ENCODE assay signal across 8 mouse cellular contexts in the genomic region with DNA sequence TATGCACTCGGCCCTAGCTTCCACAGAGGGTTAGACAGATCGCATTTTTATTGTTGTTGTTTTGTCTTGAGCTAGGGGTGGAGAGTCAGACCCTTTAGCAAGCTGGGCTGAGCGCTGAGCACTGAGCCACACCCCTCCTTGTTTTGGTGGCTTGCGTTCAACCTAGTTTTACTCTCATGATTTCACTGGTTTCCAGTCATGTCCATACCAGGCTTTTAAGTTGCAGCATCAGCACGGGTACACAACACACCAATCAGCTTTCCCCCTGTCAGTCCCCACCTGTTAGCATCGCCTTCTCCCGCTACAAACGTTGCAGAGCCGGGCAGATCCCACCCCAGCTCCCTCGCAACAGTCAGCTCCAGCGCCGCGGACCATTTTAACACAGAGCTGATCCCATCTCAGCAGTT. TPM values are rescaled to one million over a fixed set of nuclear protein-coding genes. Genes with fewer than 3 reads are reported as not detected.
DNase-seq lines count a peak whose midpoint lies in the region; ATAC-seq and TF ChIP-seq lines count a peak whose summit lies in the region.

No protein-coding gene starts in this region.

- H3K9ac ChIP-seq in kidney, postnatal 0 days (ENCODE audit: low read depth, low read length), result peak overlapping the region; percentile 48
- H3K9ac ChIP-seq in intestine, embryonic 15.5 days, result peak overlapping the region; percentile 53

- H3K9me3 ChIP-seq in kidney, postnatal 0 days (replicated peaks; ENCODE audit: low read length), result no peaks in the 10 kb centered on the region
- no peaks in the 10 kb centered on the region for H3K9me3 ChIP-seq in intestine, embryonic 15.5 days

- peak overlapping the region; percentile 72 for H3K4me2 ChIP-seq in kidney, postnatal 0 days (ENCODE audit: low read length)
- peak overlapping the region; percentile 73 for H3K4me2 ChIP-seq in intestine, embryonic 15.5 days (replicated peaks)

- peak; percentile 37 for DNase-seq in kidney, postnatal 0 days (ENCODE audit: low spot score)
- DNase-seq in kidney, postnatal 36 days, result no peak
- peak; percentile 37 for DNase-seq in c-Kit-positive CD71-positive TER-119-negative erythroid progenitor cells, embryonic 14.5 days (ENCODE audit: low read depth)
- DNase-seq in thymus, postnatal 25 days, result no peak
- no peak for DNase-seq in layer of hippocampus, adult 18-20 months (ENCODE audit: low spot score in 2 of 2)
- no peak for DNase-seq in right cerebral cortex, adult 2 months (ENCODE audit: low spot score in 2 of 2)

- no peaks in the 10 kb centered on the region for H3K27me3 ChIP-seq in kidney, postnatal 0 days (ENCODE audit: insufficient read depth, low read length)
- no peaks in the 10 kb centered on the region for H3K27me3 ChIP-seq in intestine, embryonic 15.5 days (replicated peaks)

- TF ChIP-seq CTCF in kidney, postnatal 0 days (IDR thresholded peaks at IDR 0.05; ENCODE audit: low read depth), result no peak

- 0 out of 2 replicates have a peak, but pooled peaks cover 3% of the 10 kb centered on the region for H3K36me3 ChIP-seq in kidney, postnatal 0 days (ENCODE audit: insufficient read depth, low read length)
- no peaks in the 10 kb centered on the region for H3K36me3 ChIP-seq in intestine, embryonic 15.5 days

- 0% methylated on average over 13 of the region's 13 CpGs for whole genome bisulfite sequencing in kidney, postnatal 0 days
- under 1% methylated on average over 13 of the region's 13 CpGs for WGBS in intestine, embryonic 15.5 days

- H3K27ac ChIP-seq in kidney, postnatal 0 days, result peak overlapping the region; percentile 92
- peak overlapping the region; percentile 95 for H3K27ac ChIP-seq in intestine, embryonic 15.5 days

- ATAC-seq in kidney, postnatal 0 days (replicated peaks; ENCODE audit: low FRiP score, low read depth), result peak; percentile 47
- ATAC-seq in intestine, embryonic 15.5 days, result peak; percentile 44
- ATAC-seq in monocyte, adult 5-6 weeks (replicated peaks; ENCODE audit: insufficient number of reproducible peaks, low FRiP score, low TSS enrichment, poor library complexity, severe bottlenecking), result peak; percentile 18

- 0 out of 2 replicates have a peak, but pooled peaks cover 10% of the 10 kb centered on the region for H3K4me1 ChIP-seq in kidney, postnatal 0 days (replicated peaks; ENCODE audit: insufficient read depth, low read length)
- H3K4me1 ChIP-seq in intestine, embryonic 15.5 days (replicated peaks), result peaks cover 4% of the 10 kb centered on the region

- peak overlapping the region; percentile 56 for H3K4me3 ChIP-seq in kidney, postnatal 0 days (replicated peaks; ENCODE audit: low read depth, low read length)
- H3K4me3 ChIP-seq in intestine, embryonic 15.5 days (replicated peaks), result peak overlapping the region; percentile 68

RNA-seq across cellular contexts. Expression of a gene that starts 0.4 kb away (rescaled TPM):
- polyA plus RNA-seq in kidney, postnatal 0 days (2015; fragmentation: Nextera tagmentation; extraction: Ambion mirVana), result 21.5 and 26.3 TPM in 2 replicates
- polyA plus RNA-seq in intestine, embryonic 15.5 days (2015; fragmentation: Nextera tagmentation; extraction: Ambion mirVana), result 36.5 and 40.5 TPM in 2 replicates
- total RNA-seq in monocyte, adult 5-6 weeks (2017), result 27.2 to 27.7 TPM (median 27.3 TPM) in 3 replicates
- total RNA-seq in layer of hippocampus, adult 18-20 months (2021), result under 1 TPM; 0.25 to 0.43 TPM

RNA-seq across cellular contexts. Expression of a gene that starts 25.6 kb away (rescaled TPM):
- 0.58 and 0.82 TPM in 2 replicates for polyA plus RNA-seq in kidney, postnatal 0 days (2015; fragmentation: Nextera tagmentation; extraction: Ambion mirVana)
- 0.48 and 0.64 TPM in 2 replicates for polyA plus RNA-seq in intestine, embryonic 15.5 days (2015; fragmentation: Nextera tagmentation; extraction: Ambion mirVana)
- 1.4 TPM in 1 of 3 replicates, not detected in the others for total RNA-seq in monocyte, adult 5-6 weeks (2017)
- total RNA-seq in layer of hippocampus, adult 18-20 months (2021), result 1 to 10 TPM; 1.1 to 1.5 TPM

RNA-seq across cellular contexts. Expression of a gene that starts 51.2 kb away (rescaled TPM):
- polyA plus RNA-seq in kidney, postnatal 0 days (2015; fragmentation: Nextera tagmentation; extraction: Ambion mirVana), result 47.0 and 53.3 TPM in 2 replicates
- 49.3 and 51.5 TPM in 2 replicates for polyA plus RNA-seq in intestine, embryonic 15.5 days (2015; fragmentation: Nextera tagmentation; extraction: Ambion mirVana)
- 196 to 255 TPM (median 202 TPM) in 3 replicates for total RNA-seq in monocyte, adult 5-6 weeks (2017)
- total RNA-seq in layer of hippocampus, adult 18-20 months (2021), result 10 to 100 TPM; 31.5 to 33.8 TPM

Comparison
In these comparisons a context has a peak if more than half of its experiments do, and no peak if none do; other contexts are left out.
1. DNase-seq: peak in kidney, postnatal 0 days (single experiment) and c-Kit-positive CD71-positive TER-119-negative erythroid progenitor cells, embryonic 14.5 days (single experiment); none in kidney, postnatal 36 days (0 of 2), thymus, postnatal 25 days (single experiment), layer of hippocampus, adult 18-20 months (0 of 2) and right cerebral cortex, adult 2 months (0 of 2).
2. RNA of a gene that starts 0.4 kb away (total RNA-seq): 27.2 to 27.7 TPM in monocyte, adult 5-6 weeks; 0.25 to 0.43 TPM in layer of hippocampus, adult 18-20 months; every median in the first group is over 10 times any median in the second.
3. Peak in every context shown above with its lines, with median percentiles within 50 percentile points of each other: ATAC-seq.